Mouse (Mus musculus): ENCODE measurements around the gene Hdac11.

DNA sequence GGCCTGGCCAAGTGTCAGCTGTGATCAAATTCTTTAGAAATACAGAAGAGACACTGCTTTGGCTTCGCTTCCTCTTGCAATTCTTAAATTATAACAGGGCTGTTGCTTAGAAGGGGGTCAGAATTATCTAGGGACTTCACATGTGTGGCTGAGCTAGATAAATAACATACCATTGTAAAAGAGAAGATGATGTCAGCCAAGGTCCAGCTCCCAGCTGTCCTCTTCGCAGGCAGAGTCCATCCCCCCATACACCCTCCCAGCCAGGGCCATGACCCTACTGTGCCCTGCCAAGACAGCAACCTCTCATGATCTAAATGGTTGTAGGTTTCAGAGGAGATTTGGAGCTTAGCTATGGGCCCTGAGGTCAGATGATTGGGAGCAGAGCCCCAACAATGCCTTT, 27.5 kb downstream of the Hdac11 start:
- 0 out of 2 replicates have a peak, but pooled peaks have one; percentile 64 for TF ChIP-seq EP300 (IDR thresholded peaks at IDR 0.05; ENCODE audit: insufficient read depth, low read depth, low read length)
- no peak for TF ChIP-seq CTCF (IDR thresholded peaks at IDR 0.05)
- TF ChIP-seq POLR2A (IDR thresholded peaks at IDR 0.05; ENCODE audit: insufficient read depth, low read depth, low read length): no peak

Data from heart, adult 2 months (tissue).